8 mouse cellular contexts compared by ENCODE assay signal in genomic region chr9:75776153-75776552, GRCm38 (mm10). TPM values are rescaled to one million over a fixed set of nuclear protein-coding genes. Genes with fewer than 3 reads are reported as not detected.
DNase-seq lines count a peak whose midpoint lies in the region; ATAC-seq and TF ChIP-seq lines count a peak whose summit lies in the region.

No protein-coding gene starts in this region.

- H3K36me3 ChIP-seq in forebrain, embryonic 10.5 days (replicated peaks) = no peaks in the 10 kb centered on the region
- H3K36me3 ChIP-seq in forebrain, embryonic 14.5 days (ENCODE audit: control insufficient read depth, insufficient read depth, low read length) = no peaks in the 10 kb centered on the region
- no peaks in the 10 kb centered on the region for H3K36me3 ChIP-seq in lung, embryonic 14.5 days (ENCODE audit: insufficient read depth)
- no peaks in the 10 kb centered on the region for H3K36me3 ChIP-seq in intestine, embryonic 15.5 days
- no peaks in the 10 kb centered on the region for H3K36me3 ChIP-seq in neural tube, embryonic 15.5 days
- no peaks in the 10 kb centered on the region for H3K36me3 ChIP-seq in thymus, adult 2 months (ENCODE audit: control insufficient read depth, insufficient read depth, low read length)

- H3K4me1 ChIP-seq in forebrain, embryonic 10.5 days = peaks cover 38% of the 10 kb centered on the region
- no peaks in the 10 kb centered on the region for H3K4me1 ChIP-seq in forebrain, embryonic 14.5 days (ENCODE audit: control insufficient read depth, insufficient read depth, low read length)
- H3K4me1 ChIP-seq in lung, embryonic 14.5 days (ENCODE audit: insufficient read depth) = peaks cover 9% of the 10 kb centered on the region; the same call in 1 of the 2 replicates
- no peaks in the 10 kb centered on the region for H3K4me1 ChIP-seq in intestine, embryonic 15.5 days (replicated peaks)
- no peaks in the 10 kb centered on the region for H3K4me1 ChIP-seq in neural tube, embryonic 15.5 days
- H3K4me1 ChIP-seq in thymus, adult 2 months (replicated peaks; ENCODE audit: control insufficient read depth, insufficient read depth, low read length) = no peaks in the 10 kb centered on the region

- ATAC-seq in forebrain, embryonic 14.5 days = no peak
- no peak for ATAC-seq in lung, embryonic 14.5 days (ENCODE audit: insufficient read depth)
- ATAC-seq in intestine, embryonic 15.5 days = no peak
- no peak for ATAC-seq in neural tube, embryonic 15.5 days (ENCODE audit: low FRiP score)

- no peak for TF ChIP-seq POLR2A in thymus, adult 2 months (IDR thresholded peaks at IDR 0.05; ENCODE audit: control insufficient read depth, extremely low read depth, insufficient read depth, low read length, poor library complexity)

- no peak for DNase-seq in forebrain, embryonic 10.5 days (ENCODE audit: extremely low spot score, low spot score)
- no peak for DNase-seq in forebrain, embryonic 14.5 days (ENCODE audit: low spot score)
- DNase-seq in lung, embryonic 14.5 days = peak; percentile 59
- no peak for DNase-seq in lung, postnatal 14 days
- DNase-seq in thymus, adult 2 months = no peak
- DNase-seq in kidney, adult 18-20 months = no peak

- 19% methylated on average over 7 of the region's 7 CpGs for WGBS in forebrain, embryonic 10.5 days
- WGBS in forebrain, embryonic 14.5 days = 38% methylated on average over 7 of the region's 7 CpGs
- 6% methylated on average over 7 of the region's 7 CpGs for WGBS in lung, embryonic 14.5 days
- WGBS in intestine, embryonic 15.5 days = 29% methylated on average over 7 of the region's 7 CpGs
- 71% methylated on average over 7 of the region's 7 CpGs for WGBS in neural tube, embryonic 15.5 days
- WGBS in thymus, adult 2 months = 80% methylated on average over 7 of the region's 7 CpGs

- no peaks in the 10 kb centered on the region for H3K9me3 ChIP-seq in forebrain, embryonic 10.5 days
- no peaks in the 10 kb centered on the region for H3K9me3 ChIP-seq in forebrain, embryonic 14.5 days (replicated peaks; ENCODE audit: control insufficient read depth, low read length)
- H3K9me3 ChIP-seq in lung, embryonic 14.5 days (ENCODE audit: low read depth, low read length) = no peaks in the 10 kb centered on the region
- H3K9me3 ChIP-seq in intestine, embryonic 15.5 days = no peaks in the 10 kb centered on the region
- H3K9me3 ChIP-seq in neural tube, embryonic 15.5 days (replicated peaks) = no peaks in the 10 kb centered on the region

- H3K4me3 ChIP-seq in forebrain, embryonic 10.5 days = peak overlapping the region; percentile 40
- no peak overlapping the region for H3K4me3 ChIP-seq in forebrain, embryonic 14.5 days (ENCODE audit: low read depth, low read length)
- peak overlapping the region; percentile 46 for H3K4me3 ChIP-seq in lung, embryonic 14.5 days (ENCODE audit: low read depth, low read length)
- H3K4me3 ChIP-seq in intestine, embryonic 15.5 days (replicated peaks) = peak overlapping the region; percentile 34
- H3K4me3 ChIP-seq in neural tube, embryonic 15.5 days (replicated peaks) = peak overlapping the region; percentile 15
- no peak overlapping the region for H3K4me3 ChIP-seq in thymus, adult 2 months (ENCODE audit: control insufficient read depth, insufficient read depth, low read length)

- H3K27me3 ChIP-seq in forebrain, embryonic 10.5 days (ENCODE audit: poor library complexity, severe bottlenecking) = no peaks in the 10 kb centered on the region
- H3K27me3 ChIP-seq in forebrain, embryonic 14.5 days (replicated peaks; ENCODE audit: control insufficient read depth, insufficient read depth, low read length) = no peaks in the 10 kb centered on the region
- no peaks in the 10 kb centered on the region for H3K27me3 ChIP-seq in lung, embryonic 14.5 days (ENCODE audit: insufficient read depth, low read length)
- no peaks in the 10 kb centered on the region for H3K27me3 ChIP-seq in intestine, embryonic 15.5 days (replicated peaks)
- no peaks in the 10 kb centered on the region for H3K27me3 ChIP-seq in neural tube, embryonic 15.5 days (replicated peaks)
- H3K27me3 ChIP-seq in thymus, adult 2 months (ENCODE audit: control insufficient read depth, insufficient read depth, low read length) = no peaks in the 10 kb centered on the region

- TF ChIP-seq CTCF in lung, embryonic 14.5 days (IDR thresholded peaks at IDR 0.05; ENCODE audit: low read depth) = no peak
- TF ChIP-seq CTCF in thymus, adult 2 months (IDR thresholded peaks at IDR 0.05; ENCODE audit: borderline replicate concordance, control insufficient read depth, extremely low read depth, insufficient read depth, low read length, poor library complexity) = no peak

- no peak overlapping the region for H3K9ac ChIP-seq in forebrain, embryonic 14.5 days (ENCODE audit: low read length)
- H3K9ac ChIP-seq in lung, embryonic 14.5 days = peak overlapping the region; percentile 59
- peak overlapping the region; percentile 39; the same call in 1 of the 2 replicates for H3K9ac ChIP-seq in intestine, embryonic 15.5 days
- no peak overlapping the region for H3K9ac ChIP-seq in neural tube, embryonic 15.5 days (replicated peaks)

- no peak overlapping the region for H3K4me2 ChIP-seq in forebrain, embryonic 14.5 days (ENCODE audit: low read length)
- H3K4me2 ChIP-seq in lung, embryonic 14.5 days = peak overlapping the region; percentile 53
- peak overlapping the region; percentile 51 for H3K4me2 ChIP-seq in intestine, embryonic 15.5 days (replicated peaks)
- H3K4me2 ChIP-seq in neural tube, embryonic 15.5 days = no peak overlapping the region

- peak overlapping the region; percentile 63 for H3K27ac ChIP-seq in forebrain, embryonic 10.5 days
- no peak overlapping the region for H3K27ac ChIP-seq in forebrain, embryonic 14.5 days (ENCODE audit: low read depth, low read length)
- H3K27ac ChIP-seq in lung, embryonic 14.5 days (ENCODE audit: low read depth) = peak overlapping the region; percentile 79
- no peak overlapping the region for H3K27ac ChIP-seq in intestine, embryonic 15.5 days
- H3K27ac ChIP-seq in neural tube, embryonic 15.5 days (replicated peaks) = no peak overlapping the region
- H3K27ac ChIP-seq in thymus, adult 2 months (ENCODE audit: control insufficient read depth, insufficient read depth, low read length) = no peak overlapping the region

RNA-seq across cellular contexts. Expression of gene Bmp5, which starts 1.0 kb away (rescaled TPM):
- polyA plus RNA-seq in forebrain, embryonic 10.5 days (2016; fragmentation: Nextera tagmentation; extraction: Ambion mirVana) = 4.6 and 4.7 TPM in 2 replicates
- polyA plus RNA-seq in forebrain, embryonic 14.5 days (2014; fragmentation: Nextera tagmentation; extraction: Ambion mirVana) = 1.8 and 2.2 TPM in 2 replicates
- 37.6 and 39.0 TPM in 2 replicates for polyA plus RNA-seq in lung, embryonic 14.5 days (2014; fragmentation: Nextera tagmentation; extraction: Ambion mirVana)
- 8.6 and 9.0 TPM in 2 replicates for polyA plus RNA-seq in intestine, embryonic 15.5 days (2015; fragmentation: Nextera tagmentation; extraction: Ambion mirVana)
- 2.7 and 3.3 TPM in 2 replicates for polyA plus RNA-seq in neural tube, embryonic 15.5 days (2015; fragmentation: Nextera tagmentation; extraction: Ambion mirVana)
- polyA plus RNA-seq in thymus, adult 2 months (2012; rRNA removed) = 0.04 and 0.06 TPM in 2 replicates

Comparison
In these comparisons a context has a peak if more than half of its experiments do, and no peak if none do; other contexts are left out.
1. H3K27ac ChIP-seq: peak in forebrain, embryonic 10.5 days (single experiment) and lung, embryonic 14.5 days (single experiment); none in forebrain, embryonic 14.5 days (single experiment), intestine, embryonic 15.5 days (single experiment), neural tube, embryonic 15.5 days (single experiment) and thymus, adult 2 months (single experiment).
2. H3K4me3 ChIP-seq: peak in forebrain, embryonic 10.5 days (single experiment), lung, embryonic 14.5 days (single experiment), intestine, embryonic 15.5 days (single experiment) and neural tube, embryonic 15.5 days (single experiment); none in forebrain, embryonic 14.5 days (single experiment) and thymus, adult 2 months (single experiment).
3. H3K4me2 ChIP-seq: peak in lung, embryonic 14.5 days (single experiment) and intestine, embryonic 15.5 days (single experiment); none in forebrain, embryonic 14.5 days (single experiment) and neural tube, embryonic 15.5 days (single experiment).
4. H3K9ac ChIP-seq: peak in lung, embryonic 14.5 days (single experiment) and intestine, embryonic 15.5 days (single experiment); none in forebrain, embryonic 14.5 days (single experiment) and neural tube, embryonic 15.5 days (single experiment).